Mouse (Mus musculus): ENCODE data around the gene Socs3.

The Socs3 gene

GRCm38 (mm10) chr11:117955621-117956020 is 14.2 kb downstream of the Socs3 start:
- in situ Hi-C loops (cut with MboI, MseI): no loop called here

GRCm38 (mm10) chr11:117954819-117955218 is 15.0 kb downstream of the Socs3 start:
- in situ Hi-C loops (cut with MboI, MseI): no loop called here

- in situ Hi-C loops (cut with MboI, MseI): no loop called here
Observed at GRCm38 (mm10) chr11:117954094-117954493, 15.8 kb downstream of the Socs3 start.

GRCm38 (mm10) chr11:117952174-117952933 is 17.5 kb downstream of the Socs3 start:
- in situ Hi-C loops (cut with MboI, MseI): no loop called here

- in situ Hi-C loops (cut with MboI, MseI): no loop called here
Observed at GRCm38 (mm10) chr11:117951391-117951790, 18.5 kb downstream of the Socs3 start.

- in situ Hi-C loops (cut with MboI, MseI): no loop called here
Observed at GRCm38 (mm10) chr11:117949392-117950091, 20.3 kb downstream of the Socs3 start.

- in situ Hi-C loops (cut with MboI, MseI): no loop called here
Observed at GRCm38 (mm10) chr11:117946996-117947419, 22.8 kb downstream of the Socs3 start.

GRCm38 (mm10) chr11:117946195-117946979 is 23.5 kb downstream of the Socs3 start:
- in situ Hi-C loops (cut with MboI, MseI): no loop called here

- in situ Hi-C loops (cut with MboI, MseI): loop anchor here (5.0 kb wide), 1 partner anchor 55 kb away; no protein-coding TSS in a partner anchor
Observed at GRCm38 (mm10) chr11:117941848-117942247, 28.0 kb downstream of the Socs3 start.

GRCm38 (mm10) chr11:117941325-117941834 is 28.5 kb downstream of the Socs3 start:
- in situ Hi-C loops (cut with MboI, MseI): loop anchor here (5.0 kb wide), 1 partner anchor 54 kb away; no protein-coding TSS in a partner anchor

- in situ Hi-C loops (cut with MboI, MseI): loop anchor here (5.0 kb wide), 1 partner anchor 54 kb away; no protein-coding TSS in a partner anchor
Observed at GRCm38 (mm10) chr11:117940881-117941280, 29.0 kb downstream of the Socs3 start.

- in situ Hi-C loops (cut with MboI, MseI): loop anchor here (5.0 kb wide), 1 partner anchor 53 kb away; no protein-coding TSS in a partner anchor
Observed at GRCm38 (mm10) chr11:117939741-117940285, 30.0 kb downstream of the Socs3 start.

- in situ Hi-C loops (cut with MboI, MseI): no loop called here
Observed at GRCm38 (mm10) chr11:117939004-117939730, 30.7 kb downstream of the Socs3 start.

- in situ Hi-C loops (cut with MboI, MseI): no loop called here
Observed at GRCm38 (mm10) chr11:117936202-117936601, 33.6 kb downstream of the Socs3 start.

GRCm38 (mm10) chr11:117935616-117936015 is 34.2 kb downstream of the Socs3 start:
- in situ Hi-C loops (cut with MboI, MseI): no loop called here

GRCm38 (mm10) chr11:117934576-117935368 is 35.1 kb downstream of the Socs3 start:
- in situ Hi-C loops (cut with MboI, MseI): no loop called here

GRCm38 (mm10) chr11:117934168-117934567 is 35.7 kb downstream of the Socs3 start:
- in situ Hi-C loops (cut with MboI, MseI): no loop called here

GRCm38 (mm10) chr11:117932195-117932594 is 37.7 kb downstream of the Socs3 start:
- in situ Hi-C loops (cut with MboI, MseI): no loop called here

GRCm38 (mm10) chr11:117931576-117931975 is 38.3 kb downstream of the Socs3 start:
- in situ Hi-C loops (cut with MboI, MseI): no loop called here
